Mouse (Mus musculus) CH12F3 (cell line): ENCODE data around the gene Map1a.

Experiments
- in situ Hi-C: fragments of 300-500 bp; cut with MboI; formaldehyde crosslinking; loops from 2 replicates; pipeline ENCODE4 v1.14.3; 2020; ENCODE audit warnings: low sequenced_read_pairs

The Map1a gene

DNA sequence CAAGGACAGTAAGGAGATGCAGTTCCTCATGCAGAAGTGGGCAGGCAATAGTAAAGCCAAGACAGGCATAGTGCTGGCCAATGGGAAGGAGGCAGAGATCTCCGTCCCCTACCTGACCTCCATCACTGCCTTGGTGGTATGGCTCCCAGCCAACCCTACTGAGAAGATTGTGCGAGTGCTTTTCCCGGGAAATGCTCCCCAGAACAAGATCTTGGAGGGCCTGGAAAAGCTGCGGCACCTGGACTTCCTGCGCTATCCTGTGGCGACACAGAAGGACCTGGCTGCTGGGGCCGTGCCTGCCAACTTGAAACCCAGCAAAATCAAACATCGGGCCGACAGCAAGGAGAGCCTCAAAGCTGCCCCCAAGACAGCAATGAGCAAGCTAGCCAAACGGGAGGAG is 10.6 kb downstream of the Map1a start:
- in situ Hi-C loops = no loop called here

DNA sequence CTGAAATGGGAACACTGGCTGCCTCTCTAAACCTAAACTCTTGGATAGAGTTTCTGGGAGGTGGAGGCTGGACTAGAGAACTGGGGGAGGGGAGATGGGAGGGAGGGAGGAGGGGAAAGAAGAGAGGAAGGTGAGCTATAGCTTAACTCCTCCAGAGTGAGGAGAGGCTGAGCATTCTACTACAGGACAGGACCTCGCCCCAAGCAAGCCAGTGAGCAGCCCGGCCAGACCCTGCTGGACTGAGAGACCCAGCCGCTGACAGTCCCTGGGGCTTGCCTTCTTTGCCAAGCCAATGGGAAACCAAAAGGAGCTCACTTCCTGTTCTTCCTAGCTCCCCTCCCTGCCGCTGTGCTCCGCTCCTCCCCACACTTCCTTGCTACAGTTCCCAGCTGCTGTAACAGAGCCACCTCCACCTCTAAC is 19.6 kb downstream of the Map1a start:
- in situ Hi-C loops = no loop called here

DNA sequence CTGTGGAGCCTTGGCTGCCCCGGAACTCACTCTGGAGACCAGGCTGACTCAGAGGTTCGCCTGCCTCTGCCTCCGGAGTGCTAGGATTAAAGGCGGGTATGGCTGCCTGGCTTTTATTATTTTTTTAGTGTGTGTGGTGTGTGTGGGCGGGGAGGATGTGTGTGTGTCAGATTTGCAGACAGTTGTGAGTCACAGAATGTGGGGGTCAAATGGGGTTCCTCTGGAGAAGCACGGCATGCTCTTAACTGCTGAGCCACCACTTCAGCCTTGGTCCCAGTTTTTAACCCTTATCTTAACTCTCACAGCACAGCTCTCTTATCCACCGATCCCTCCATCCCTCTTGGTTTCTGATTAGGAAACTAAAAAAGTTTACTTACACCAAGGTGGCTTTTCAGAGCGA is 26.9 kb downstream of the Map1a start:
- in situ Hi-C loops = no loop called here

DNA sequence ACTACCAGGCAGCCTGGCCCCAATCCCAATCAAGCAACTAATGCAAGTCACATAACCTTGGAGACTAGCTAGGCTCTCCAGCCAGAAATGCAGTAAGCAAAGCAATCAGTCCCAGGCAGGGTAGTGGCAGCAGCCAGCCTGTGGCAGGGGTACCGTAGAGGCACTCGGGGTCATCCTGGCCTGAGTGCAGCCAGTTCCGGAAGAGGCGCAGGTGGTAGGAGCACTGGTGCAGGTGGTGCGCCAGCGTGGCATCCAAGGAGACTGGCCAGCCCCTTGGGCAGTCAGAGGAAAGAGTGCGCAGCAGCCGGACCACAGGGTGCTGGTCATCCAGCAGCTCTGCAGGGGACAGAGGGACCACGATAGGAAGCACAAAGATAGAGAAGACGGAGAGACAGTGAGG is 33.6 kb downstream of the Map1a start:
- in situ Hi-C loops = no loop called here

DNA sequence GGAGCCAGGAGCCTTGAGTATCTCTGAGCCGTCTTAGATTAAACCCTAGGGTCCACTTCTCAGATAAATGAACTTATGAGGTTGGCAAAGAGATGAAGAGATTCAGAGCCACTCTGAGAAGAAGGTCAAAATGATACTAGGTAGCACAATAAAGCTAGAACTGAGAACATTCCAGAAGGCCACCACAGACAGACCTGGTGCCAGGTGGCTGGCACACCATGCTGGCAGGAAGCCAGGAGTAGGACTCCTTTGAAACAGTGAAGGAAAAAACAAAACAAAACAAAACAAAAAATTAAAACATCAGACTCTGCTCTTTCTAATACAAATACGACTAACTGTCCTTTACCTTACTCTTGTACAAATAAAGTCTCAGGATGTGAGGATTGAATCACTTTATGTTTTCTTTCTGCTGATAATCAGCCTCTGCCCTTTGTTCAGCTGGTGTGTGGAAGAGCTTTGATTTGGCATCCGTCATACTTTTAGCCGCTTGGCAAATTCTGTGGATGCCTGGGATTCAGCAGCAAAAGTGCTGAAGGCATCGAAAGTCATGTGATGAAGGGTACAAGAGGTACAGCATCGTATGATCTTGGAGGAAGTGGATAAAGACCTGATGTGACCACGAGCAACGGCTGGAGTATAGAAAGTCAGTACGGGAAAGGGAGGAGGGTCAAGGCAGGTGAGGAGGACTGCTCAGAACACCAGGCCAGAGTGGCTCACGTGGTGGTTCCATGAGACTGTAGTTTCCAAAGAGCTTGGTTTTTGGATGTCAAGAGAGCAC is 34.5 kb downstream of the Map1a start:
- in situ Hi-C loops = no loop called here

DNA sequence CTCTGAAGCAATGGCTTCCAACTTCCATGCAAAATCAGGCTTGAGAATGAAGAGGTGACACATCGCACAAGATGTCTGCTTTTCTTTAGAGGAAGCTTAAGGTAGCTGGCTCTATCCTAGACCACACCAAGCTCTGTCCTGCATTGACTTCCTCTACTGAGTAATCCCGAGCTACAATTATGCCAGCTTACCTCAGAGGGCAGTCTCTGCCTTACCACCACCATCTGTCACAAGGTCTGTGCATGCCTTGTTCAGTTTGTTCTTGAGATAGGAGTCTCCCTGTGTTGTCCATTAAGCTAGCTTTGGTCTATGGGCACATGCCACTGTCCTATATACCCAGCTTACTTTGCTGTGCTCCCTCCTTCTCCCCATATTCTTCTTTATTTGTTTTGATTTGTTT is 40.1 kb downstream of the Map1a start:
- in situ Hi-C loops = no loop called here

DNA sequence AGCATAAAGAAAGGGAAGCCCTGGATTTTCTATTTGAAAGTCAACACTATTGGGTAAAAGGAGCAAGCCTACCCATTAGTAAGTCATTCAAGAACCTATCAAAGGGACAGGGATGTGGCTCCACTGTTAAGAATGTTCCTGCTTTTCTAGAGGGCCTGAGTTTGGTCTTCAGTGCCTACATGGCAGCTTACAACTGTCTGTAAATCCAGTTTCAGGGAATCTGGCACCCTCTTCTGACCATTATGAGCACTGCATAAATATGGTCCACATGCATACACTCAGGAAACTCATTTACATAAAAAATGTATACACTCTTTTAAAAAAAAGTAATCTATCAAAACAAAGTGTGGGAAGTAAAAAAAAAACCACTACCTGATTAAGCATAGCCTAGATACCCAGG is 49.7 kb downstream of the Map1a start:
- in situ Hi-C loops = no loop called here

DNA sequence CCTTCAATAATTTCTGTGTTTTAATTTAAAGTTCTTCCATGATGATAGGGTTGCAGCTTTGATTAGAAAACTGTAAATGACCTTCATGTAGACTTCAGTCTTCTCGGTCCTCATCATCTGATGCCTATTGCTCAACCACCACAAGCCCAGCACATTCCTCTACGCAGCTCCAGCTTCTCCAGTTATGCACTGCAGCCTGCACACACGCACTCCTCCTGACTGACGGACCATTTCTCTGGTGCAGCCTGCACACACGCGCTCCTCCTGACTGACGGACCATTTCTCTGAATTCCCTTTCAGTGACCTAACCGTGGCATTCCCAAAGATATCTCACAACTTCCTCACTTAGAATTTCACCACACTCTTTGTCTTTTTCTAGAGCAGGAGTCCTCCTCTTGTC is 63.8 kb downstream of the Map1a start:
- in situ Hi-C loops = no loop called here

DNA sequence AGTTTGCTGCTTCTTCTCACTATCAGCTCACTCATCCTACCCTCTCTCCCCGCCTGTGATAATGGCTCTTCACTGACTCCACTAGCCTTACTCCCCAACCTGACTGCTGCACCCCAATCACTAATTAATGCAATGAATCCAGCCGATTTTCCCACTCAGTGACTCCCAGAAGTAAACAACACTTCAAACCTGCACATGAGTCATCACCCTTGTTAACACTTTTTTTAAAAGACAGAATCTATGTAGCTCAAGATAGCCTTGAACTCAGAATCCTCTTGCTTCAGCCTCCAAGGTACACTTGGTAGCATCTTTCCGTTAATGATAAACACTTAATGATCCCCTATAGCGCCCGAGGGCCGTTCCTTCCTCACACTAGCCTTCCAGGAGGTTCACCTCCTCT is 65.0 kb downstream of the Map1a start:
- in situ Hi-C loops = no loop called here

DNA sequence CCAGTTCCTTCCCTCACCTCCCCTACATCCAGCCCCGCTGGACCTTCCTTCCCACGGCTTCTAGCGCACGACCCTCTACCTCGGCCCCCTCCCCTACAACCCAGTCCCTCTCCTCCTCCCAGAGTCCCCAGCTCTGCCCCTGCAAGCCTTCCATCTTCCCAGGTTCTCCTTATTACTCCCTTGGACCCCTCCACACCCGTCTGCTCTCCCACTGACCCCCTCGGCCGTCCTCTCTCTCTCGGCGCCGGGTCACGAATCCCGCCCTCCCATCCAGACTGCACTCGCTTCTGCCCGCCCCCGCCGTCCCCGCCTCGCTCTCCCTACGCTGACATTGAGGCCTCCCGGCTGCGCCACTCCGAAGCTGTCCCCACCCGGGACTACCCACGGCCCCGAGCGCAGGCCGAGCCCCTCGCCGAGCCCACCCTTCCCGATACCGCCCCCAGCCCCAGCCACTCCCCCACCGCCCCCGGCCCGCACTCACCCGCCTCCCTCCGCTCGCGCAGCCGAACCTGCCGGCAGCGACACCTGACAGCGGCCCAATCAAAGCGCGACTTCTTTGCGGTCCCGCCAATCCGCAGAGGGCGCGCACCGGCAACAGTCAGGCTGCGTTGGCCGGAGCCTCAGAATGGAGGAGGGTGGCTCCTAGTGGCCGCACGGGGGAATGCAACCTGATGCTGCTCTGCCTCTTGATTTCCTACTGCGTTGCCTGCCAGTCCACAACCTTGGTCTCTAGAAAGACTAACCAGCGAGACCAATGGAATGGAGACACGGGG is 65.6 kb downstream of the Map1a start, which contains the start of gene Ppip5k1:
Ppip5k1 (minus strand) TSS at position 577 of the 773 bp plus-strand sequence.
- in situ Hi-C loops = no loop called here

DNA sequence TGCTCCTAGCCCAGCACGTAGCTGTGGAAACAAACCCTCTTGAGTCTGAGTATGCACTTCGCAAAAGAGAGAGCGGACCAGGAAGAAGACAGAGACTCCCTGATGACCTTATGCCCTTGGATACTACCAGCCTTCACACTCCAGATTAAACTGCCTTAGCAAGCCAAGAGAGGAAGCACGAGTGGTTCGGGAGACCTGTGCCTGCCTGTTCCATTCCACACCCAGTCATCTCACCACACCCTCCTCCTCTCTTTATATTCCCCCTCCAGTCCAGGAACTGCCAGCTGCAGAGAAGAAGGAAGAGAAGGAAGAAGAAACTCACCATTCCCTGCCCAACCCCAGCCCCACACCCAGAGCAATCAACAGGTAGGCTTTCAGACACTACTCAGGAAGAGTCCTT is 68.1 kb downstream of the Map1a start, which contains the start of gene Ckmt1:
Ckmt1 (plus strand) TSS at position 221 of the 400 bp plus-strand sequence.
- in situ Hi-C loops = no loop called here

DNA sequence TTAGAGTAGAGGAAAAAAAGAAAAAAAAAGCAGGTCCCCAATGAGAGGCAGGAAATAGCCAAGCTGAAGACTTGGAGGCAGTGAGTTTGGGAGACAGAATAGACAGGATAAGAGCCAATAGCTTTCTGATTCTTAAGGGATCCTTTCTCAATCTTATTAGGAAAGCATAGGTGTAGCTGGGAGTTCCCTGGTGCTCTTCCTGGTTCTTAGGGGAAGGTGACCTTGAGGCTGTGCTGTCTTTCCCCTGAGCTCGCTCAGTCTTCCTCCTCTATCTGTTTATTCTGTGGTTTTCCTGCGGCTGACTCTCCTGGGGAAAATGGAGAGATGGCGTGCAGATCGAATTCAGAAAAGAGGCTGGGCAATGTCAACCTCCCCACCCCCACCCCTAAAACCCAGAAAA is 68.6 kb downstream of the Map1a start:
- in situ Hi-C loops = no loop called here

DNA sequence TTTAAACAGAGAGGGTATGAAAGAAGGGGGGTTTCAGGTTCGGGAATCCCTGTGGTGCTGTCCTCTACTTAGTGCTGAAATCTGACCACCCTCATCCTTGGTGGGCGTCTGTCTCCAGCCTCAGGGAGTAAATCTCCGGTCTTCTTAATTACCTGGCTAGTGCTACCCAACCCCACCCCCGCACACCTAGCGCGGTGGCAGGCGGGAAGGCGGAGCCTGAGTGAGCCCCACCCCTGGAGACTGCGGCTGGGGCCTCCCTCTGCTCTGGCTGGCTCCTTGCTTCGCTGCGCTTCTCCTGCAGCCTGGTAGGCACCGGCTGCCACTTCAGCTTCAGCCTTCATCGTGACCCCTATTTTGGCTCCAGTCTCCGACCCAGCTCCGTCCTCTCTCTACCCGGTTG is 69.0 kb downstream of the Map1a start:
- in situ Hi-C loops = no loop called here

DNA sequence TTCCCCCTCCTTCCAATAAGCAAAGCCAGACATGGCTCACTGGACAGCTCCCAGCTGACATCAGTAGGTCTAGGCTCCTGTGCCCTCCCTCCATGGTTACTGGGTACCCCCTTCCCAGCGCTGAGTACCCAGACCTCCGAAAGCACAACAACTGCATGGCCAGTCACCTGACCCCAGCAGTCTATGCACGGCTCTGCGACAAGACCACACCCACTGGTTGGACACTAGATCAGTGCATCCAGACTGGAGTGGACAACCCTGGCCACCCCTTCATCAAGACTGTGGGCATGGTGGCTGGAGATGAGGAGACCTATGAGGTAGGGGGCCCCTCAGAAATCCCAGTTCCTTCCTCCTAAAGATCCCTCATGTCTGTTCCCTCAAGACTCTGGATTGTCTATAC is 70.1 kb downstream of the Map1a start:
- in situ Hi-C loops = no loop called here
